Mouse (Mus musculus) CH12F3 (cell line): ENCODE results near the gene Casr.

Experiments used
- in situ Hi-C: fragments of 300-500 bp; cut with MboI; formaldehyde crosslinking; loops from 2 replicates; pipeline ENCODE4 v1.14.3; 2020; ENCODE audit warnings: low sequenced_read_pairs

Gene Casr

DNA sequence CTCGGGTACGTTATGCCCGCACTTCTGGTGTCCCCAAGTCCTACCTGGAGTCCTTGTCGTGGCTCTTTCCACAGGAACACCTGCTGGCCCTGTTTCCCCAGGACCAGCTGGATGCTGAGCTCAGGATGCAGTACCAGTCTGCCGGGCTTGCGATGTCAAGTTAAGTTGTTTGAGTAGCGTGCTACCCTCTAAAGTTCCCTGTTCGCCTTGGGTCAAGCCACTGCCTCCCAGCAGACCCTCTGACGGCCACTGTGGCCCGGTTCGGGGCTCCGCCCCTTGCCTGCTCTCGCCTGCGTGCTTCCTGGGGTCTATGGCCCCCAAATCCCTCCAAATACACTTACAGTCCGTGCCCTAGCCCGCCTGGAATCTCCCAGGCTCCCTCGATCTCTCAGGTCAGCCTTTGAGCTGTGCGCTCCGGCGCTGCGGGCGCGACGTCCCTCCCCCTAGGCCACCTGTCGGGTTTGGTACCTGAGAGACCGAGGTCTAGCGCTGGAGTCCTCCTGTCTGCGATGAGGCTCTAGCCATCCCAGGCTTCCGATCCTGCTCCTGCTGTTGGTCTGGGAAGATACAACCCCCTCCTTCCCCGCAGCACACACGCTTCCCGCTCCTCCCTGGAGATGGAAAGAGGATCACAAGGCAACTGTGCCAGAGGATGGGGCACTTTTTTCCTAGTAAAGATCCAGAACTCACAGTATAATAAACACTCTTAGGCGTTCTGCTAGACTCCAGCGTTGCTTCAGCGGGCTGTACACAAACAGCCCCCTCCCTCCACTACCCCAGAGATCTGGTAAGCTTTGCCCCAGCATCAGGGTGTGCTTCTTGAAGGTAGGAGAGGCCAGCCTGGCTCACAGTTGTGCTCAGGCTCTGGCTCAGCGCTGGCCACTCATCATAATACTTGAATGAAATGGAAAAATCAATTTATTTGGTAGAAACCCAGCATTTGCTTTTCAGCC is at the start of gene Casr:
Gene Casr (minus strand): TSS at position 756 of the 953 bp plus-strand sequence.
- in situ Hi-C loops = no loop called here

DNA sequence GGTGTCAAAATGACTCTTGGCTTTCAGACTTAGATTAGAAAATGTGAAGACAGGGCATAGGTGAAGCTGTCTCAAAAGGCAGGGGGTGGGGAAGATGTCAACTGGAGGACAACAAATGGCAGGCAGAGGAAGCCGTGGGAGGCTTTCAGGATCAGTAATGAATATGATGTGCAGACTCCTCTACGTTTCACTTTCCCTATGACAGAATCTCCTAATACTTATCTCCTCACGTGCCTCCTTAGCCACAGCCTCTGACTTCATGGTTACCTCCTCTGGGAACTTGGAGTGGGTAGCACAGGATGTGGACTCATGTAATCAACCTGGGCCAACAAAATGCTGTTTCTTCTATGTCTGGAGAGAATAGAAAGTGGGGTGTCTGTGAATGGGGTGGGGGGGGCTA is 40.7 kb upstream of the Casr start:
- in situ Hi-C loops = no loop called here

- in situ Hi-C loops = no loop called here
These were observed 36.3 kb upstream of the Casr start for GRCm38 (mm10) chr16:36598265-36598664.

GRCm38 (mm10) chr16:36596671-36597410 is 34.9 kb upstream of the Casr start:
- in situ Hi-C loops = no loop called here

DNA sequence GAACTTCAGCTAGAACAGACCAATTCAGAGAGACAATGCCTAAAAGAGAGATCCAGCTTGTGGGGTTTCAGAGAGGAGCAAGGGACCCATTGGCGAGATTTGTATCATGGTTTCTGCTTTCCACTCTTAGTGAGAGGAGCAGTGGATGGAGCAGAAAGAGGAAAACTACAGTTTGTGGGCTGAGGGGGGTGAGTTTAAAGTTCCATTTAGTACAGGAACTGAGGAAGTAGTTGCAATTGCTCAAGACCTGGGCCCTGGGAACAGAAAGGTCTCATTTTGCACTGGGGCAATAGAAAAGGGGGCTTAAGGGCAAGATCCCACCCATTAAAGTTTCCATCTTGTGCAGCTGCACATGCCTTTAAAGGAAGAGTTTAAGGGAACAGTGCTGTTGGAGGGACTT is 28.0 kb upstream of the Casr start:
- in situ Hi-C loops = no loop called here

DNA sequence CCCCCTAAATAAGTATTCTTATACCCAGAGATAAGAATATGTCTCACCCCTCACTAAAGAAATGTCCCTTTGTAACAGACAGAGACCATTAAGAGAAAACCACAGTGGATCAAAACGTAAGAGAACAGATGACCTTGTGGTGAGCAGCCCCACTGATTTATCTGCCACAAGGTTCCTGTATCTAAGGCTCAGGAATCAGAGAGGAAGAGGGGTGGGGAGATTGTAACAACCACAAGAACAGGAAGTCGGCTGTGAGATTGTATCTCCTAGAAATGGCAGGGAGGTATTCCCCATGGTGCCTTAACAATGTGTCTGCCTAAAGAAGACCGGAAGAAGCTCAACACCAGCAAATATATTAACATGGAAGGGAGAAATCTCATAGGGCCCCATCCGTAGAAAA is 26.0 kb upstream of the Casr start:
- in situ Hi-C loops = no loop called here

DNA sequence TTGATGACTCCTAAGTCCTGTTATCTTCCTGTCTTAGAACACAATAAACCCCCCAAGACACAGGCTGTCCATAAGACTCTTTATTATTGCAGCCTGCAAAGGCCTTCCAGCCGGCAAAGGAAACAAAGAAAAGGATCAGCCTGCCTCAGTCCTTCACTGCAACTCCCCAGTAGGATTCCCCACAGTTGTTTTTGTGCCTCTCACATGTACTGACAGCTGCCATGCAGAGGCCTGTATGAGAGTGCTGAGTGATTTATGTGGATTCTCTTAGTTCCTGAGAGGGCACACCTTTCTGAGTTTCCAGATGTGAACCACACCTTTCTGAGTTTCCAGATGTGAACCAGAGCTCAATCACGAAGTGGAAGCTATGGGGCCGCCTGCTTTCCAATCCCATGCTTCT is 20.1 kb upstream of the Casr start:
- in situ Hi-C loops = no loop called here

DNA sequence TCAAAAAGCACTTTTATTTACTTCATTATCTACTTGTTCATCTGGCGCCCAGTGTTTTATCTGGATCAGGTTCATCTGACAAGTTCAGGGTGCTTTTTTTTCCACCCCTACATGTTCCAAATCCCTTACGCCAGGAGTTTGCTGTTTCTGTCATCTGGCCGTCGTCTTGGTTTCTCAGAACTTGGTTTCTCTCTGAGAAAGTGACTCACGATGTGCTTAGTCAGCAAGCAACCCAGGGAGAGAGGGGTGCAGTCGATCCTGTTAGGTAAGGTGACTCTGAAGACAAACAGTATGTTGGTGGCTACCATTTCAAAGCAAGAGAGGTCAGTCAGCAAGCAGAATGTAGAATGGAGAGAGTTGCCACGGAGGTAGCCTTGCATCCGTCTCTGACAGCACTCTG is 10.0 kb upstream of the Casr start:
- in situ Hi-C loops = no loop called here

- in situ Hi-C loops = no loop called here
These were observed 2.4 kb downstream of the Casr start for GRCm38 (mm10) chr16:36559573-36559972.

- in situ Hi-C loops = no loop called here
These were observed 6.2 kb downstream of the Casr start for GRCm38 (mm10) chr16:36555672-36556165.

GRCm38 (mm10) chr16:36553624-36554023 is 8.3 kb downstream of the Casr start:
- in situ Hi-C loops = no loop called here

- in situ Hi-C loops = no loop called here
These were observed 16.6 kb downstream of the Casr start for GRCm38 (mm10) chr16:36545333-36545732.

GRCm38 (mm10) chr16:36543091-36543490 is 18.9 kb downstream of the Casr start:
- in situ Hi-C loops = no loop called here

DNA sequence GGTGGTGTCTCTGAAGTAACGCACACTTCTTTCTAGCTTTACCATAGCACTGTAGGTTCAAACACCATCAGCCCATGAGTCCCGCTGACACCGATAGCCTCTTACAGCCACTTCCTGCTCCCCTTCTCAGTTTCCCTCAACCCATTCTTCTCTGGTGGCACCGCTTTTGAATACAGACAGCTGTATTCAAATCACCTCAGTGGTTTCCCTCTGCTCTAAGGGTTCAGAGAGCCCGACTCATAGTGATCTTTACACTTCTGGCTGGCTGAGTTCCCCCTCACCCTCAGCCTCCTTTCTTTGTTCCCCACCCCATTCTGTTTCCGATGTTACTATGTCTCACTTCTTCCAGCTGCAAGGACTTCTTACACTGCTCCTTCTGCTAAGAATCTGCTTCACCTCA is 21.1 kb downstream of the Casr start:
- in situ Hi-C loops = no loop called here

DNA sequence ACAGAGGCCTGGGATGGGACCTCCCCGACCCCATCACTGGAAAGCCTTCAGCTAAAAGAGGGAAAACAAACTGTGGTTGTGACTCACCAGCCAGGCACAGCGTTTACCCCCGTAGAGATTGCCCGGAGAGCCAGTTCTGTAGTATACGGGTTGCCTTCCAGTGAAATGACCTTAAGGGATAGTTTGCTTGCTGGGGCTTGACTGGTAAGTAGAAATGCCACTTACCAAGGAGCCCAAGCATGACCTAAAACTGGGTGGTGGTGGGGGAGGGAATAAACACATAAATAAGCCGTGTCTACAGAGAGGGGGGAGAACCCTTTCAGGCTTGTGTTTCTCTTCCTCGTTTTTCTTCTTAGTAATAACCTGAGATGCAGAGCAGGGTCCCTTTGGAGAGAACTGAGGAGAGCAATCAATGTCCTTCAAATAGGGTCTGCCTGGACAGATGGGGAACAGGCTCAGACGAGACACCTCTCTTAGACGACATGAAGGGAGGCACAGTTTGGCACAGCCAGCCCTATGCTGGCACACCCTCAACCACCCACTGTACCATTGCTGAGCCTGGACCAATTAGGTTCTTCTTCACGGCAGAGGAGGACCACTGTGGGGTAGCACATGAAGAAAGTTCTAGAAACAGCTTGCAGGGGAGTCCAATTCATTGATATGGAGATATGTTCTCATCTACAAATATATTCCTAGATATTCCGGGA is 28.8 kb downstream of the Casr start:
- in situ Hi-C loops = no loop called here

GRCm38 (mm10) chr16:36532046-36532445 is 29.9 kb downstream of the Casr start:
- in situ Hi-C loops = no loop called here

- in situ Hi-C loops = no loop called here
These were observed 30.3 kb downstream of the Casr start for GRCm38 (mm10) chr16:36531630-36532029.

DNA sequence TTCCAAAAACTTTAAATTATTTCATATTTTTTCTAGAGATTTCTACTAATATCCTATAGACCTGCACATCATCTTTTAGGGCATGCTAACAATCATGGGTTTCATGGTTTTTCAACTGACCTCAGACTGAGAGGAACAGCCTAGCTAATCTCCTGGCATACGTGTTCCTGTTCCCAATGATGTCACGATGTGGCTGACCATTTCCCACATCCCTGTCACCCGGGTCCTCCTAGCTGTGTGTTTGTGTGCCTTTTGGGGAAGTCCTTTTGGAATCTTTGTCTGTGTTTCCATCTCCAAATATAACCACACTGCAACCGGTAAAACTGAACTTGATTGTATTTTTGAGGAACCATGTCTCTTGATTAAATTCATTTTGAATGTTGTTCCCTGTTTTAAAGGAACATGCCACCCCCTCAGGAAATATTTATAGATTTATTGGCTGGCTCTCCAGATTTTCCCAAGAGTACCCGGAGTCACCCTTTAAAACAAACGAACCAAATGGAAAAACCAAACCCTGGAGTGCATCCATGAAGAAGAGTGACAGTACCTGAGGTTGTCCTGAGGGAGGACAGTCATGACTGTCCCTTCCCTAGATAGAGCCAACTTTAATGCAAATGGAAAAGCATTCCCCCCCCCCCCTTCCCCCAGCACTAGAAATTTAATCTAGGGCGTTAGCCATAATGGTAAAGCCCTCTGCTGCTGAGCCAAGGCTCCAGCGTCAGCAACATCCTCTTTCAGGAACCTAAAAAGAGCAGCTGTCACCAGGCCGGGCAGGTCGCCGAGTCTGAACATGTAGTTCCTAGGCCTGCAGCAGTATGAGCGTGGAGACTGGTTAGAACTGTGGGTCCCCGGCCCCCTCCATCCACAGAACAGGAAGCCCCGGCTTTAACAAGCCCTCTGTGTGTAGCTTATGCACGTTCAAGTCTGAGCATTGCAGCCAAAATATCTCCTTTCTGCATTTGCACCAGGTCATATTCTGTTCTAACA is 31.1 kb downstream of the Casr start:
- in situ Hi-C loops = no loop called here

DNA sequence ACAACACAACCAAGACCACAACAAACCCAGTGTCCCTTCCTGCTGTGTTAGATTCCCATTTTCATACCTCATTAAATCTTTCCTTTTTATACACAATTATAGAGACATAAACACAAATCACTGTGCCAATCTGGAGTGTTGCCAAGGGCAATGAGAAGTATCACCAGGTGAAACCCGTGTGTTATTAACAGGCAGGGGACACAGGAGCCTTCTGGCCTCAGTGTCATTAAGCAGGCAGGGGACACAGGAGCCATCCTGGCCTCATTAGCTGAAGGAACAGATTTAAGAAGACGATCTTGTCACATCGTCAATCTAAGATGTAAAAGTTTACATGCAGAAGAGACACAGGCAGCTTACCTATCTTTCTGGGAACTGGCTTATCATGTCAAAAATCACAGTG is 33.1 kb downstream of the Casr start:
- in situ Hi-C loops = no loop called here
